Mouse (Mus musculus) spleen, adult 2 months (tissue): Measurements from ENCODE around the gene Prodh2.

Source experiments
- CTCF ChIP-seq: fragments of 200-500 bp; IDR thresholded peaks from 2 replicates; pipeline ENCODE4 v1.5.1; 2011; ENCODE audit warnings: mild to moderate bottlenecking, inconsistent platforms; ENCODE audit not compliant: insufficient read depth, insufficient read length, insufficient replicate concordance; ENCODE audit errors: extremely low read depth
- POLR2A ChIP-seq: fragments of 200-500 bp; IDR thresholded peaks from 2 replicates; pipeline ENCODE4 v1.6.1; 2011; ENCODE audit warnings: low read depth, low read length, inconsistent platforms

DNA sequence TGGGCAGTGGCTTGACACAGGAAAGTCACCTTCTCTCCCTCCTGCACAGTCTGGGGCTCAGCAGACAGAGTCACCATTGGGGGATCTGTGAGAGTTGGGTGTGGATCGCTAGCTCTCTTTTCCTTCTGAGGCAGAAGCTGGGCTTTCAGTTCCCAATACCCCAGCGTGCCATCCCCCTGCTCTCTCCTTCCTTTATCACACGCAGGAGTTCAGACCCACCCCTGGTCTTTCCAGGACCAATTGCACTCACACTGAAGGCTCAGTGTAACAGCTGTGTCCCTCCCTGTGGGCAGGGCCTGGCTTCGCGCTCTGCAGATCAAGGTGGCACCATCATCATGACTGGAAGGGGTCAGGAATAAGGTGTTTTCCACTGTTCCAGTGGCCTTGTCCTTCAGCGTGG lies 39.2 kb upstream of the Prodh2 start:
- TF ChIP-seq CTCF (no peak), POLR2A (no peak)
